Mouse (Mus musculus) cortical plate, adult 2 months (tissue): ENCODE results near the gene Ocln.

Experiments
- CTCF ChIP-seq: fragments of 200-500 bp; IDR thresholded peaks from 2 replicates; pipeline ENCODE4 v1.5.1; 2011; ENCODE audit warnings: mild to moderate bottlenecking, control low read depth, low read length; ENCODE audit not compliant: insufficient read depth; ENCODE audit errors: extremely low read depth
- POLR2A ChIP-seq: fragments of 200-500 bp; IDR thresholded peaks from 2 replicates; pipeline ENCODE4 v1.6.1; 2011; ENCODE audit warnings: mild to moderate bottlenecking, low read length, control low read depth; ENCODE audit not compliant: insufficient read depth; ENCODE audit errors: extremely low read depth

DNA sequence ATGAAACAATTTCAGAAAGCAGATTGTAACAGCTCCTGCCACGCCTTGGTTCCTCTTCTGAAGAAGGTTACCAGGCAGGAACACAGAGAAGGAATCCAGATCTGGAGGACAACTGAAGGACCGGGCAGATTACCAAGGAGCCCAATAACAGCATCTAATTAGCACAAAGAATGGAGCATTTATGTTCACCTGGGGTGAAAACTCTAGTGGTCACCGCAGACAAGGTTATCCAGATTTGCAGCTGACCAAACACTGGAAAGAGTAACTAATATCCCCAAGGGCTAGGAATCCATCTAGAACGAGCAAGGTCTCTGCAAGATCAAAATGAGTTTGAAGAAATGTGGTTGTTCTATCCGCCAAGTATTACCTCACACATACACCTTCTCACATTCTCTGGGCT is 5.2 kb downstream of the Ocln start:
- TF ChIP-seq CTCF (no peak), POLR2A (no peak)
